Mouse (Mus musculus) E14TG2a.4 (cell line): ENCODE results near the gene Pwwp2b.

Experiments used
- CTCF ChIP-seq: conservative IDR thresholded peaks from 2 replicates; pipeline ENCODE4 v1.5.1; 2014; ENCODE audit warnings: low read length
- POU5F1 ChIP-seq: IDR thresholded peaks from 2 replicates; pipeline ENCODE4 v1.6.1; 2014; ENCODE audit warnings: low read length, borderline replicate concordance

DNA sequence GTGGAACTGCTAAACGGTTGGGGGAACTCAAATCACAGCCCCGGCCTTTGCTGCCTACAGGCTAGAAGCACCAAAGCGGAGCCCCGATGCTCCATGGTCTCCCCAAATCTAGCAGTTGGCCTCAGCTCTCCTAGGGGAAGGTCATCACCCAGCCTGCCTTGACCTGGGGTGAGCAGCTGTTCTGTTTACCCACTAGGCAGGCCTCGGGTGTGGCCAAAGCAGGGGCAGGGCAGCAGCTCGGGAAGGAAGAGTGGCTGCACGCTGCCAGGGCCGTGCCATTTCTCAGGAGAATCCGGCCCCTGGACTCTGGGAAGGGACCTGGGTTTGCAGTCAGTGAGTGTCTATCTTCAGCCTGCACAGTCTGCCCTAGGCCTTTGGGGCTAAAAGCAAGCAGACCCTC, 4.7 kb downstream of the Pwwp2b start:
- no peak for TF ChIP-seq POU5F1
- no peak for TF ChIP-seq CTCF
